Mouse (Mus musculus) embryonic facial prominence, embryonic 14.5 days (tissue): ENCODE measurements at regions not wholly inside any gene's neighbourhood (a gene's known extent, or its start where the extent isn't known, plus 50 kb on each side); places are given as distances from the start of the nearest gene placed in this dataset.

Experiments used
- ATAC-seq: fragments of 200-750 bp; cut with Nextera tagmentation; 2 replicates; pipeline ENCODE4 v1.8.0; 2017; ENCODE audit warnings: low read depth, moderate number of reproducible peaks, moderate TSS enrichment
- DNase-seq: peaks from one replicate; pipeline ENCODE4 v3.0.0-alpha.2; 2015; ENCODE audit warnings: low spot score
- H3K27ac ChIP-seq: fragments of 300-500 bp; sonication (generic); replicated peaks from 2 replicates; pipeline ENCODE4 v1.5.1; 2014; ENCODE audit warnings: low read depth, mild to moderate bottlenecking, low read length, moderate library complexity
- H3K27me3 ChIP-seq: fragments of 300-500 bp; sonication (generic); replicated peaks from 2 replicates; pipeline ENCODE4 v1.6.1; 2014; ENCODE audit warnings: low read length; ENCODE audit not compliant: control insufficient read depth, insufficient read depth
- H3K36me3 ChIP-seq: fragments of 300-500 bp; sonication (generic); 2 replicates; pipeline ENCODE4 v1.6.1; 2014; ENCODE audit warnings: low read length, mixed read lengths; ENCODE audit not compliant: control insufficient read depth, insufficient read depth
- H3K4me1 ChIP-seq: fragments of 300-500 bp; sonication (generic); 2 replicates; pipeline ENCODE4 v1.6.1; 2014; ENCODE audit warnings: antibody characterized with exemption, low read length; ENCODE audit not compliant: control insufficient read depth, insufficient read depth
- H3K4me2 ChIP-seq: fragments of 300-500 bp; sonication (generic); 2 replicates; pipeline ENCODE4 v1.6.1; 2014; ENCODE audit warnings: low read depth, mild to moderate bottlenecking, low read length, moderate library complexity, mixed read lengths
- H3K4me3 ChIP-seq: fragments of 300-500 bp; sonication (generic); 2 replicates; pipeline ENCODE4 v1.5.1; 2014; ENCODE audit warnings: low read depth, mild to moderate bottlenecking, low read length
- H3K9ac ChIP-seq: fragments of 300-500 bp; sonication (generic); 2 replicates; pipeline ENCODE4 v1.6.1; 2014; ENCODE audit warnings: low read depth, mild to moderate bottlenecking, low read length, moderate library complexity, mixed read lengths
- H3K9me3 ChIP-seq: fragments of 300-500 bp; sonication (generic); 2 replicates; pipeline ENCODE4 v1.6.1; 2016; ENCODE audit warnings: low read length; ENCODE audit not compliant: control insufficient read depth
- WGBS: fragments of 180-500 bp; shearing (Covaris S2); extraction: QIAGEN DNeasy Blood & Tissue Kit; methylation state at CpG from one replicate; pipeline ENCODE4 v1.1.7; 2014; 5-methylcytosine and 5-hydroxymethylcytosine counted together

DNA sequence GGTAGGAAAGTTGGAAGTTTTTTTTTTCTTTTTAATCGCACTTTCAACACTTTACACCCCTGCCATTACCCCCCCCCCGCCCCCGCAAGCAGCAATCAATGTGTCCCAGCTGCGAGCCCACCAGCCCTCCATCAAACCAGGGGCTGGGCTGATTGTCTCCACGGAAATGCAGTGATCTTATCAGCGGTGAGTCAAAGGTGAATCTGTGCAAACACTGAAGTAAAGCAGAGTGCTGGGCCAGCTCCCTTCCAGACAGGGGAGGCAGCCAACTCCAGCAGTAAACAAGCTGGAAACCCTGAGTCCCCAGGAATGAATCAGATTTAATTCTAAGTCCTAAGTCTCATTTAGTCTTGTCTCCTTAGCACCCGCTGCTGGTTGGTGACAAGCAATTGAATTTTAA is 234.3 kb upstream of the Gpc5 start:
- Histone ChIP-seq H3K4me1 (no peaks in the 10 kb centered on the region), H3K4me2 (no peak overlapping the region), H3K9ac (no peak overlapping the region), H3K27me3 (no peaks in the 10 kb centered on the region), H3K36me3 (no peaks in the 10 kb centered on the region), H3K9me3 (no peaks in the 10 kb centered on the region), H3K27ac (no peak overlapping the region), H3K4me3 (no peak overlapping the region)
- ATAC-seq, result no peak
- WGBS, result 11% methylated on average over 7 of the region's 7 CpGs
- no peak for DNase-seq

DNA sequence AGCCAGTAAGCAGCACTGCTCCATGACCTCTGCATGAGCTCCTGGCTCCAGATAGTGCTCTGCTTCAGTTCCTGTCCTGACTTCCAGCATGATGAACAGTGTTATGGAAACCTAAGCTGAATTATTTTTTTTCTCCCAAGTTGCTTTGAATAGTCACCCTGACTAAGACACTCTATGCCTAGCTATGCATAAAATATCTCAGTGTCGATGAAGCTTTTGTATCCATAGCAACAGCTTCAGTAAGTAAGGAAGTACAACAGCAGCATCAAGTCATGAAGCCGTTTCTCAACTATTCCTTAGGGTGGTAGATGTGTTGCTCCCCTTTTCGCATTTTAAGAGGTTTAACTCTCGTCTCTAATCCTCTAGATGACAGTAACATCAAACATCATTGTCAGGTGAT is 228.4 kb upstream of the Gpc5 start:
- no peak overlapping the region for H3K27ac ChIP-seq
- ATAC-seq (no peak), DNase-seq (no peak)
- no peaks in the 10 kb centered on the region for H3K36me3 ChIP-seq
- no peak overlapping the region for H3K4me3 ChIP-seq
- H3K9ac ChIP-seq, result no peak overlapping the region
- 76% methylated on average over 4 of the region's 4 CpGs for WGBS
- H3K4me1 ChIP-seq, result no peaks in the 10 kb centered on the region
- H3K4me2 ChIP-seq, result no peak overlapping the region
- H3K9me3 ChIP-seq, result no peaks in the 10 kb centered on the region
- no peaks in the 10 kb centered on the region for H3K27me3 ChIP-seq

GRCm38 (mm10) chr14:114864102-114864501 is 227.9 kb upstream of the Gpc5 start:
- no peak for ATAC-seq
- Histone ChIP-seq H3K4me3 (no peak overlapping the region), H3K4me2 (no peak overlapping the region), H3K9ac (no peak overlapping the region), H3K27me3 (no peaks in the 10 kb centered on the region), H3K27ac (no peak overlapping the region), H3K9me3 (no peaks in the 10 kb centered on the region), H3K36me3 (no peaks in the 10 kb centered on the region), H3K4me1 (no peaks in the 10 kb centered on the region)
- DNase-seq, result no peak
- 96% methylated on average over 5 of the region's 5 CpGs for WGBS

DNA sequence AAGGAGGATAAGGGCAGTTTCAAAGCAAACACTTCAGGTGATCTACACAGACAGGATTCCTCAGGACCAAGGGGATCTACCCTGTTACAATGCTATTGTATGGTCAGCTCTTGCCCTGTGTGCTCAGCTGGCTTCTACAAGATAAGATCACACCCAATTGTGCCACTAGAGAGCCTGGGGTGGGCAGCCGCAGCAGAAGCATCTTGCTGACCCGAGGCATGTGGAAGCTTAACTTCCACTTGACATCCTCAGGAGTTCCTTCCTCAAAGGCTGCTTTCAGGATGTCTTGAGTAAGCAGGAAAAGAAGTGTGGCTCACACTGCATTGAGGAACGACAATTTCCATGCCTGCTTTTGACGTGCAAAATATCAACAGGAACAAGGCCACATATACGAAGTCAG is 222.8 kb upstream of the Gpc5 start:
- Histone ChIP-seq H3K27ac (no peak overlapping the region), H3K27me3 (no peaks in the 10 kb centered on the region), H3K36me3 (no peaks in the 10 kb centered on the region), H3K9me3 (no peaks in the 10 kb centered on the region), H3K9ac (no peak overlapping the region), H3K4me2 (no peak overlapping the region), H3K4me3 (no peak overlapping the region), H3K4me1 (no peaks in the 10 kb centered on the region)
- no peak for ATAC-seq
- 38% methylated on average over 5 of the region's 5 CpGs for WGBS
- DNase-seq, result no peak

DNA sequence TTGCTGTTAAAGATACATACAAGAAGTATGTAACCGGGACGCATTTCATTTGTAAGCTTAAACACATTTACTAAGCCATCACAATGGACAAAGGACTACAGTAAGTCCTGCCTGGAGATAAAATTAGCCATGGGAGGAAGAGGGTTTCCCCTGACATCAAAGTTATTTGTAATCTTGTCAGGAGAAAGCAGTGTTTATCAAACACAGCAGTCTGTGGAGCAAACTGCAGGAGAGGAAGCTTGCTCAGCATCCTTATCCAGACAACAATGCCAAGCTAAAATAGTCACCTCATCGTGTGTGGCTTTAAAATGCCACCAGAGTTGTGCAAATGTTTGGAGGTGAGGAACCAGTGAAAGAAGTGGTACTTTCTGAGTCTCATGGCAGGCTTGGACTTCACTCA is 216.9 kb upstream of the Gpc5 start:
- ATAC-seq (no peak), DNase-seq (no peak)
- Histone ChIP-seq H3K4me2 (no peak overlapping the region), H3K27me3 (no peaks in the 10 kb centered on the region), H3K4me3 (no peak overlapping the region), H3K36me3 (no peaks in the 10 kb centered on the region), H3K9ac (no peak overlapping the region), H3K27ac (no peak overlapping the region), H3K4me1 (peaks cover 7% of the 10 kb centered on the region; the same call in 1 of the 2 replicates), H3K9me3 (no peaks in the 10 kb centered on the region)
- WGBS, result 38% methylated on average over 3 of the region's 3 CpGs

GRCm38 (mm10) chr14:114876427-114876826 is 215.6 kb upstream of the Gpc5 start:
- Histone ChIP-seq H3K9me3 (no peaks in the 10 kb centered on the region), H3K27me3 (no peaks in the 10 kb centered on the region), H3K4me2 (no peak overlapping the region), H3K27ac (no peak overlapping the region), H3K4me1 (peaks cover 7% of the 10 kb centered on the region; the same call in 1 of the 2 replicates), H3K4me3 (no peak overlapping the region), H3K36me3 (no peaks in the 10 kb centered on the region), H3K9ac (no peak overlapping the region)
- ATAC-seq (no peak), DNase-seq (no peak)
- WGBS, result 40% methylated on average over 9 of the region's 9 CpGs

DNA sequence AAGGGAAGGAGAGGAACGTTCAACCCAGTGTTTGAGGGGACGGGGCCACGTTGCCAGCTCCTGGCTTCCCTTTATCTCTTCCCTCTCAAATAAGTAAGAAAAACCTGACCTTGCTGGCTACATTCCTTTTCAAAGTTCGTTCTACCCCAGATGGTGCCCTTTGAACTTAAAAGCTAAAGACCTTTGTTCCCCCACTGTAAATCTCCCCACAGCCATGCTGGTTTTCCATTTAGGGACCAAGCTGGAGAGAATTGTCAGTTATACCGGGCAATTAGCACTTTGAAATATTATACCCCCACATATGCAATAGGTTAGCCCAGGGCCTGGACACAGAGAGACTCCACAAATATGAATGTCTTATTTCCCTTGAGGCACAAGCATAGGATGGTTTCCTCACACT is 214.5 kb upstream of the Gpc5 start:
- H3K9ac ChIP-seq, result no peak overlapping the region

DNA sequence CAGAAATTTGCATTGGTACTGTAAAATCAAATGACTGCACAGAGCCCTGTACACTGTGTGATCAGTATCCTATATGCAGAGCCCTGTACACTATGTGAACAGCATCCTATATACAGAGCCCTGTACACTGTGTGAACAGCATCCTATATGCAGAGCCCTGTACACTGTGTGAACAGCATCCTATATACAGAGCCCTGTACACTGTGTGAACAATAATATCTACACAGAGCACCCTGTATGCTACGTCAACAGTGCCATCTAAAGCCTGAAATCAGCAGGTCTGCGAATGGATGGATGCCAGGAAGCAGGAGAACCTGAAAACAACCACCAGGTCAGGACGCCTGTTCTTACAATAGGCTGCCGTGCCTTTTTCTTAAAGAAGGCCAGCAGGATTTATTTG is 211.7 kb upstream of the Gpc5 start:
- H3K4me2 ChIP-seq, result no peak overlapping the region
- no peak overlapping the region for H3K27ac ChIP-seq
- DNase-seq (no peak), ATAC-seq (no peak)
- WGBS, result 51% methylated on average over 4 of the region's 4 CpGs
- no peaks in the 10 kb centered on the region for H3K9me3 ChIP-seq
- no peaks in the 10 kb centered on the region for H3K36me3 ChIP-seq
- no peaks in the 10 kb centered on the region for H3K27me3 ChIP-seq
- H3K9ac ChIP-seq, result no peak overlapping the region
- no peak overlapping the region for H3K4me3 ChIP-seq
- peaks cover 7% of the 10 kb centered on the region; the same call in 1 of the 2 replicates for H3K4me1 ChIP-seq

More for the DNA sequence above, 214.5 kb upstream of the Gpc5 start:
- Histone ChIP-seq H3K4me3 (no peak overlapping the region), H3K9me3 (no peaks in the 10 kb centered on the region), H3K27ac (no peak overlapping the region), H3K36me3 (no peaks in the 10 kb centered on the region), H3K4me1 (peaks cover 7% of the 10 kb centered on the region; the same call in 1 of the 2 replicates), H3K4me2 (no peak overlapping the region), H3K27me3 (no peaks in the 10 kb centered on the region)
- no peak; the same call in 1 of the 2 replicates for ATAC-seq
- DNase-seq, result no peak
- 16% methylated on average over 5 of the region's 5 CpGs for WGBS

DNA sequence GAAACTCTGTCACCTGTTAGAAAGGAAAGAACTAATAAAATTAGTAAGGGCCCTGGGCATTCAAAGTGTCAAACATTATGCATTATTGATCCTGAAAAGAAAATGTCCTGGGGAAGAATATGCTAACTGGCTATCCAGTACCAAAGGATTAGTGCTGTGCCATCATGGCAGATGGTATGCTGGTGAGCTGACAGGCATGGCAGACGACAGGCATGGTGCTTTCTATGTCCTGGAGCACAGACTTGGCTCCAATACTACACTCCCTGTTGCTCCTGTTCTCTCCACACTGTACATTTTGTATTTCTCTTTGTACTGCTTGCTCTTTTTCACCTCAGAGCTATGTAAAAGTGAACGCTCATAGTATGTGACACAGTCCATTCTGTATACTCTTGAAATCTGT is 187.9 kb upstream of the Gpc5 start:
- H3K27me3 ChIP-seq, result no peaks in the 10 kb centered on the region
- no peak overlapping the region for H3K27ac ChIP-seq
- no peak overlapping the region for H3K4me2 ChIP-seq
- no peak overlapping the region for H3K4me3 ChIP-seq
- H3K9ac ChIP-seq, result no peak overlapping the region
- no peaks in the 10 kb centered on the region for H3K36me3 ChIP-seq
- no peaks in the 10 kb centered on the region for H3K9me3 ChIP-seq
- 85% methylated on average over 2 of the region's 2 CpGs for WGBS
- no peaks in the 10 kb centered on the region for H3K4me1 ChIP-seq
- DNase-seq (no peak), ATAC-seq (no peak)
